Comparison of ENCODE assay signal across 9 mouse cellular contexts in the genomic region with DNA sequence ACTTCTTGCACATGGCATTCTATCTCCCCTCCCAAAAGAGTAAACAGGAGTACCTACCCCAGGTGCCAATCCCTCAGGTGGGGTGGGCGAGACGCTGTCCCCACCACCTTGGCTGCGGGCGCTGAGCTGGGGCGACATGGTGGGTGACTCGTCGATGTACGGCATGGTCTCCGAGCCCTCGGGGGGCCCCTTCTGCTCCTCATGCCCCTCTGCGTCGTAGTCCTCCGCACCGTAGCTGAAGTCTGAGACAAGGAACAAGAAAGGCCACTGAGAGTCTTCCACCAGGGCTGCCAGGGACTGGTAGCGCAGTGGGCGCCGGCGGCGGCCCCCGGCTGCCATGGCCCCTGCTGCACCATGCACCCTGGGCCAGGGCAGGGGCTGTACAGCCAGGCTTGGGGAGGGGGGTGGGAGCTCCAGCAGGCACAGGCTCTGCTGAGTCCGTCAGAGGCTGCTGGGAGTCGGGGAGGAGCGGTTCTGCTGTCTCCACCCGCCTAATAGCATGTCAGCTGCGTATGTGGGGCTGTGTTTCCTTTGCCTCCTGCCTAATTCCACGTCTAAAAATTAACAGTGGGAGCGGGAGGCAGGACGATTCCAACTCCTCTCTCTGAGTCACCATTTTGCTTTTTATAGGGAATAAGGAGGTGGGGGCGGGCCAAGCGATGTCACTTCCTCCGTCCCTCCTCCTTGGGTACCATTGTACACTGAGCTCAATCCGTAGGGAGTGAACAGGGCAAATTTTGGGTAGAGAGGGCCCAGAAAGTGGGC.
DNase-seq lines count a peak whose midpoint lies in the region; ATAC-seq and TF ChIP-seq lines count a peak whose summit lies in the region.
"Had no signal": no experiment of that assay in that cellular context is flagged by ENCODE, and none has a peak within 500 bp of the region (broad histone marks: within the 10 kb centered on the region; RNA-seq: fewer than 3 reads in every experiment).

No protein-coding gene starts in this region.

- 0 out of 2 replicates have a peak, but pooled peaks cover 2% of the 10 kb centered on the region for H3K27me3 ChIP-seq in E14TG2a.4 (ENCODE audit: insufficient read depth, low read length)
- H3K27me3 ChIP-seq in hindbrain, embryonic 14.5 days (ENCODE audit: control insufficient read depth, insufficient read depth, low read length) = no peaks in the 10 kb centered on the region
- H3K27me3 ChIP-seq in limb, embryonic 15.5 days = no peaks in the 10 kb centered on the region
- H3K27me3 ChIP-seq: liver, embryonic 13.5 days had no signal

- H3K9me3 ChIP-seq in E14TG2a.4 (ENCODE audit: low read length) = no peaks in the 10 kb centered on the region
- no peaks in the 10 kb centered on the region for H3K9me3 ChIP-seq in hindbrain, embryonic 14.5 days (ENCODE audit: control insufficient read depth, low read length)
- no peaks in the 10 kb centered on the region for H3K9me3 ChIP-seq in limb, embryonic 15.5 days
- H3K9me3 ChIP-seq: liver, embryonic 13.5 days had no signal

- peaks cover 41% of the 10 kb centered on the region for H3K4me1 ChIP-seq in E14TG2a.4 (replicated peaks; ENCODE audit: low read depth, low read length)
- peaks cover 36% of the 10 kb centered on the region for H3K4me1 ChIP-seq in hindbrain, embryonic 14.5 days (replicated peaks; ENCODE audit: control insufficient read depth, insufficient read depth, low read length)
- H3K4me1 ChIP-seq in limb, embryonic 15.5 days = peaks cover 35% of the 10 kb centered on the region
- H3K4me1 ChIP-seq: liver, embryonic 13.5 days had no signal

- no peaks in the 10 kb centered on the region for H3K36me3 ChIP-seq in E14TG2a.4 (ENCODE audit: insufficient read depth, low read length)
- no peaks in the 10 kb centered on the region for H3K36me3 ChIP-seq in hindbrain, embryonic 14.5 days (replicated peaks; ENCODE audit: control insufficient read depth, insufficient read depth)
- H3K36me3 ChIP-seq in limb, embryonic 15.5 days = no peaks in the 10 kb centered on the region
- H3K36me3 ChIP-seq: liver, embryonic 13.5 days had no signal

- H3K4me3 ChIP-seq in E14TG2a.4 (replicated peaks; ENCODE audit: low read length) = peak overlapping the region; percentile 78
- no peak overlapping the region for H3K4me3 ChIP-seq in hindbrain, embryonic 14.5 days (replicated peaks; ENCODE audit: low read length)
- no peak overlapping the region for H3K4me3 ChIP-seq in limb, embryonic 15.5 days
- H3K4me3 ChIP-seq: liver, embryonic 13.5 days had no signal

- DNase-seq in MN1 (ENCODE audit: low spot score) = peak; percentile 85
- no peak for DNase-seq in hindbrain, embryonic 14.5 days (ENCODE audit: low spot score)
- DNase-seq in cerebellum, postnatal 25 days = no peak
- DNase-seq in ovary, postnatal 36 days (ENCODE audit: low spot score) = no peak
- DNase-seq in adrenal gland, adult 8-10 months = no peak
- DNase-seq: liver, embryonic 13.5 days had no signal

- TF ChIP-seq CTCF in E14TG2a.4 (conservative IDR thresholded peaks at IDR 0.05; ENCODE audit: low read length) = no peak

- 83% methylated on average over 32 of the region's 32 CpGs for WGBS in hindbrain, embryonic 14.5 days
- WGBS in limb, embryonic 15.5 days = 82% methylated on average over 32 of the region's 32 CpGs

- peak overlapping the region; percentile 81 for H3K27ac ChIP-seq in hindbrain, embryonic 14.5 days
- peak overlapping the region; percentile 77 for H3K27ac ChIP-seq in limb, embryonic 15.5 days
- H3K27ac ChIP-seq: liver, embryonic 13.5 days had no signal

- peak overlapping the region; percentile 28; the same call in 1 of the 2 replicates for H3K9ac ChIP-seq in hindbrain, embryonic 14.5 days
- no peak overlapping the region for H3K9ac ChIP-seq in limb, embryonic 15.5 days
- H3K9ac ChIP-seq: liver, embryonic 13.5 days had no signal

- no peak for ATAC-seq in hindbrain, embryonic 14.5 days (ENCODE audit: low FRiP score)
- 0 out of 2 replicates have a peak, but pooled peaks have one; percentile 53 for ATAC-seq in limb, embryonic 15.5 days (ENCODE audit: insufficient number of reproducible peaks, low FRiP score, low TSS enrichment, low read depth)
- ATAC-seq in inflammation-experienced regulatory T-cells, adult 6 months = no peak

- H3K4me2 ChIP-seq in hindbrain, embryonic 14.5 days (replicated peaks) = no peak overlapping the region
- H3K4me2 ChIP-seq in limb, embryonic 15.5 days = no peak overlapping the region
- H3K4me2 ChIP-seq: liver, embryonic 13.5 days had no signal
